Mouse (Mus musculus): ENCODE results near the gene Gm10563.

GRCm38 (mm10) chr4:155578336-155579125 is 66.7 kb downstream of the Gm10563 start:
- TF ChIP-seq CTCF (IDR thresholded peaks at IDR 0.05; ENCODE audit: low read depth, low read length) (no peak), POLR2A (IDR thresholded peaks at IDR 0.05; ENCODE audit: borderline replicate concordance, low read depth, low read length) (no peak)
